Mouse (Mus musculus): Measurements from ENCODE around the gene Hist1h2bb.

DNA sequence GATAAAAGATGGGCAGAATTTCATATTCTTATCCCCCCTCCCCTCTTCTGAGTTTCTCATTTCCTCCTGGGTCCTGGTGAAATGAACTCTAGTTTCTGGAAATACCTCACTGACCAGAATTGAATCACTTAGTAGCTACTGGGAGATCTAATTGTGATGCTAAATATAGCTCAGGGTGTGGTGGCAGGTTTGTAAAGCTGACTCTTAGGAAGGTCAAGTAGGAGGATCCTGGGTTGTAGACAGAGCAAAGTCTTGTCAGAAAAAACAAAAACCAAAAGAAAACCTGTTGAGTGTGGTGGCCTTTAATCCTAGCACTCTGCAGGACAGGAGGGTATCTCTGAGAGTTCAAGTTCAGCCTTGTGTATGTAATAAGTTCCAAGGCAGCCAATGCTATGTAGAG, 4.5 kb upstream of the Hist1h2bb start:
- TF ChIP-seq CEBPB (IDR thresholded peaks at IDR 0.05; ENCODE audit: insufficient read depth, poor library complexity, severe bottlenecking) (no peak), MYOD1 (IDR thresholded peaks at IDR 0.05; ENCODE audit: control insufficient read depth in 1 of 3, insufficient read length in 2 of 3, low read depth in 2 of 3) (no peak), MYOG (IDR thresholded peaks at IDR 0.05; ENCODE audit: control insufficient read depth in 1 of 3, insufficient read depth in 1 of 3, insufficient read length in 2 of 3, low read depth in 2 of 3) (no peak), POLR2A (IDR thresholded peaks at IDR 0.05; ENCODE audit: insufficient read length, low read depth) (no peak), MAX (IDR thresholded peaks at IDR 0.05; ENCODE audit: low read depth) (no peak), TCF12 (IDR thresholded peaks at IDR 0.05; ENCODE audit: insufficient read depth, poor library complexity, severe bottlenecking) (no peak), TCF3 (IDR thresholded peaks at IDR 0.05; ENCODE audit: insufficient read length, low read depth) (no peak), REST (IDR thresholded peaks at IDR 0.05; ENCODE audit: insufficient read depth, insufficient read length) (no peak)
